Mouse (Mus musculus) forebrain, embryonic 15.5 days (tissue): ENCODE measurements around the gene Olig1. TPM values are rescaled to one million over a fixed set of nuclear protein-coding genes. Genes with fewer than 3 reads are reported as not detected.
"Not testable (repeated sequence)": the region's sequence is repeated elsewhere in the genome, so short reads cannot be mapped to it uniquely, and the experiment has no call there.

Experiments
- ATAC-seq: fragments of 200-750 bp; cut with Nextera tagmentation; replicated peaks from 2 replicates; pipeline ENCODE4 v1.8.0; 2017; ENCODE audit warnings: mild to moderate bottlenecking, moderate TSS enrichment, moderate library complexity
- H3K27ac ChIP-seq: fragments of 300-500 bp; sonication (generic); replicated peaks from 2 replicates; pipeline ENCODE4 v1.5.1; 2015; ENCODE audit warnings: mild to moderate bottlenecking, inconsistent platforms
- H3K27me3 ChIP-seq: fragments of 300-500 bp; sonication (generic); 2 replicates; pipeline ENCODE4 v1.6.1; 2015; ENCODE audit warnings: inconsistent platforms
- H3K36me3 ChIP-seq: fragments of 300-500 bp; sonication (generic); 2 replicates; pipeline ENCODE4 v1.6.1; 2015; ENCODE audit warnings: mild to moderate bottlenecking, inconsistent platforms
- H3K4me1 ChIP-seq: fragments of 300-500 bp; sonication (generic); 2 replicates; pipeline ENCODE4 v1.6.1; 2015; ENCODE audit warnings: inconsistent platforms
- H3K4me2 ChIP-seq: fragments of 300-500 bp; sonication (generic); replicated peaks from 2 replicates; pipeline ENCODE4 v1.6.1; 2015; ENCODE audit warnings: mild to moderate bottlenecking, inconsistent platforms
- H3K4me3 ChIP-seq: fragments of 300-500 bp; sonication (generic); 2 replicates; pipeline ENCODE4 v1.5.1; 2015; ENCODE audit warnings: mild to moderate bottlenecking, inconsistent platforms
- H3K9ac ChIP-seq: fragments of 300-500 bp; sonication (generic); replicated peaks from 2 replicates; pipeline ENCODE4 v1.6.1; 2015; ENCODE audit warnings: mild to moderate bottlenecking, inconsistent platforms
- H3K9me3 ChIP-seq: fragments of 300-500 bp; sonication (generic); 2 replicates; pipeline ENCODE4 v1.6.1; 2016; ENCODE audit warnings: inconsistent platforms
- WGBS: fragments of 180-500 bp; shearing (Covaris S2); methylation state at CpG from one replicate; pipeline ENCODE4 v1.1.7; 2015; ENCODE audit warnings: mixed read lengths; 5-methylcytosine and 5-hydroxymethylcytosine counted together
- polyA plus RNA-seq: library from polyadenylated mRNA; unstranded; fragments of >200 nt; fragmentation: Nextera tagmentation; extraction: Ambion mirVana; gene quantifications from 2 replicates; pipeline ENCODE4 v1.2.1, GENCODE M21; 2015

Olig1 gene
- polyA plus RNA-seq, 1 experiment from 2014 or later = 33.4 TPM

- Histone ChIP-seq H3K36me3 (no peaks in the 10 kb centered on the region), H3K27ac (no peak overlapping the region), H3K4me2 (peak overlapping the region; percentile 46), H3K9me3 (no peaks in the 10 kb centered on the region), H3K9ac (no peak overlapping the region), H3K4me1 (peaks cover 56% of the 10 kb centered on the region), H3K4me3 (peak overlapping the region; percentile 39), H3K27me3 (peaks cover 74% of the 10 kb centered on the region)
- ATAC-seq = no peak
- WGBS = 5% methylated on average over 30 of the region's 30 CpGs
These were observed 41.1 kb upstream of the Olig1 start for GRCm38 (mm10) chr16:91228238-91229071.

DNA sequence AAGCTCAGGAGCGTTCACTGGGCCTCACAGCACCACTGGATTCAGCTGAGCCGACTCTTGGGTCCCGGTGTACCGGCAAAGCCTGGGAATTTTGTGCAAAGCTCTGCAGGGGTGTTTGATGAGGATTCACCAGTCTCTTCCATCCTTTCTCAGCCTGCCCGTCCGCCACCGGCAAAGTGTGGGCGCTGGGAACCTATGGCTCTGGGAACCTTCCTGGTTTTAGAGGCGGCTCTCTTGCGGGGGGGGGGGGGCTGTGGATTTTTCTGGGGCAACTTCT lies 40.6 kb upstream of the Olig1 start:
- no peaks in the 10 kb centered on the region for H3K9me3 ChIP-seq
- WGBS = 10% methylated on average over 10 of the region's 10 CpGs
- H3K4me2 ChIP-seq = peak overlapping the region; percentile 46; the same call in 1 of the 2 replicates
- peaks cover 51% of the 10 kb centered on the region for H3K4me1 ChIP-seq
- H3K27ac ChIP-seq = no peak overlapping the region
- peak overlapping the region; percentile 39 for H3K4me3 ChIP-seq
- peaks cover 75% of the 10 kb centered on the region for H3K27me3 ChIP-seq
- H3K36me3 ChIP-seq = no peaks in the 10 kb centered on the region
- ATAC-seq = no peak
- H3K9ac ChIP-seq = no peak overlapping the region

GRCm38 (mm10) chr16:91229643-91230042 lies 39.9 kb upstream of the Olig1 start:
- Histone ChIP-seq H3K9me3 (no peaks in the 10 kb centered on the region), H3K27me3 (peaks cover 77% of the 10 kb centered on the region), H3K36me3 (no peaks in the 10 kb centered on the region), H3K4me2 (no peak overlapping the region), H3K4me1 (peaks cover 49% of the 10 kb centered on the region), H3K27ac (no peak overlapping the region), H3K9ac (no peak overlapping the region), H3K4me3 (no peak overlapping the region)
- ATAC-seq = no peak
- 29% methylated on average over 8 of the region's 8 CpGs for WGBS

DNA sequence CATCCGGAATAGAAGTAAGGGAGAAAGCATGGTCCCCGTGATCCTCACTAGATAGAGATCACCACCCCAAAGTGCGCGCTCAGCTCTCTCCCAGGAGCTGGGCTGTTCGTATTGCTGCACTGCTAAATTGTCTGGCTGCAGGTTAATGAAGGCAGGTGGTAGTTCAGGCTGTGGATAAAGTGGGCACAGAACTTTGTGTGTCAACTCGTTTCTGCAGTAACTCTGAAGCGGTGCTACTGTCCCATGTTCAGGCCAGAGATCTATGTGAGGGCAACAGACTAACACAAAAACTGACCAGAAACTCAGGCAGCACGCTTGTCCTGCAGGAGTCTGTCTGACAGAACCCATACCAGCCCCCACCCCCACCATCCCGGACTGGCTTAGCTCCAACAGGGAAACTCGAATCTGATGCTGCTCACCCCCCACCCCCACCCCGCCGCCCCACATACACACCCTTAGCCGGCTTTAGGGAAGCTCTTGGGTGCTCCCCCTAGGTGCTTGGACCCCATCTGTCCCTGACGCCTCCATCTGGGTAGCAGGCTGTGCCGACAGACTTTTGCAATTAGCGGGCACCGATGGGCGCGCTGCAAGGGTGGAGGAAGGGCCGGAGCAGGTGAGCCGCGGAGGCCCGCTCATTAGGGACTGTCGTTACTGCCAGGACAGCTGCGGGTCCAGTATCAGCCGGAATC lies 37.6 kb upstream of the Olig1 start:
- Histone ChIP-seq H3K4me3 (peak overlapping the region; percentile 15), H3K4me2 (peak overlapping the region; percentile 22; the same call in 1 of the 2 replicates), H3K9ac (no peak overlapping the region), H3K9me3 (no peaks in the 10 kb centered on the region), H3K4me1 (peaks cover 26% of the 10 kb centered on the region), H3K27ac (no peak overlapping the region), H3K36me3 (no peaks in the 10 kb centered on the region), H3K27me3 (peaks cover 83% of the 10 kb centered on the region)
- peak; percentile 68 for ATAC-seq
- WGBS = 5% methylated on average over 26 of the region's 26 CpGs

DNA sequence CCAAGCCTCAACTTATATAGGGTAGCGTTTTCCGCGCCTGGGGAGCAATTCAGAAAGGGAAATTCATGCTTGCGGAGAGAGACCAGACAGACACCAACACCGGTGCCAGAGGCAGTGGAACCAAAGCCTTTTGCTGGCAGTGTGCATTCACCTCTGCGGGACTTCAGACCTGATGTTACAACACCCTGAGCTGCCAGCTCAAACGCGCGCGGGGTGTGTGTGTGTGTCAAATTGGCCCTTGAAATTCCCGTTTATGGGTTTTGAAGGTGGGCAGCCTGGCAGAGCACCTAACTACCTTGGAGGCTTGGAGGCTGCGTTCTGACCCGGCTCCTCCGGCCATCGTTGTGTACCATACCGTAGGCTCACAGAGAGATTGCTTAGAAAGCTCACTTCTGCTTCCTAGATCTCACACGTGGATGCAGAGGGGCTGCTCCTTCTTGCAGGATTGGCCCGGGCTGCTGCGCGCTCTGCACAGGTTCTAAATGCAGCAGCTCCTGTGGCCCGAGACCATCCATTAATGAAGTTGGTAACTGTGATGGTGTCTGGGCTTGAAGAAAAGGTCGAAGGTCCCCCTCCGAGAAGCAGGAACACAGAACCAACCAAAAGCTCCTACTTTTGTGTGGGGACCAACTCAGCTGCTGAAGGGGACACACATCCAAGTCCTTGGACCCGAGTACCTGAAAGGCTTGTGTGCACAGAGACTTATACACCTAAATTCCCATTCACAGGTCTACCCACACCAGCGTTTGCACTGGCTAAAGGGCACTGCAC lies 36.9 kb upstream of the Olig1 start:
- Histone ChIP-seq H3K27ac (no peak overlapping the region), H3K36me3 (no peaks in the 10 kb centered on the region), H3K4me3 (peak overlapping the region; percentile 15), H3K4me1 (peaks cover 19% of the 10 kb centered on the region), H3K9ac (no peak overlapping the region), H3K27me3 (peaks cover 81% of the 10 kb centered on the region), H3K9me3 (no peaks in the 10 kb centered on the region), H3K4me2 (peak overlapping the region; percentile 22; the same call in 1 of the 2 replicates)
- 7% methylated on average over 25 of the region's 25 CpGs for WGBS
- 0 out of 2 replicates have a peak, but pooled peaks have one; percentile 12 for ATAC-seq

DNA sequence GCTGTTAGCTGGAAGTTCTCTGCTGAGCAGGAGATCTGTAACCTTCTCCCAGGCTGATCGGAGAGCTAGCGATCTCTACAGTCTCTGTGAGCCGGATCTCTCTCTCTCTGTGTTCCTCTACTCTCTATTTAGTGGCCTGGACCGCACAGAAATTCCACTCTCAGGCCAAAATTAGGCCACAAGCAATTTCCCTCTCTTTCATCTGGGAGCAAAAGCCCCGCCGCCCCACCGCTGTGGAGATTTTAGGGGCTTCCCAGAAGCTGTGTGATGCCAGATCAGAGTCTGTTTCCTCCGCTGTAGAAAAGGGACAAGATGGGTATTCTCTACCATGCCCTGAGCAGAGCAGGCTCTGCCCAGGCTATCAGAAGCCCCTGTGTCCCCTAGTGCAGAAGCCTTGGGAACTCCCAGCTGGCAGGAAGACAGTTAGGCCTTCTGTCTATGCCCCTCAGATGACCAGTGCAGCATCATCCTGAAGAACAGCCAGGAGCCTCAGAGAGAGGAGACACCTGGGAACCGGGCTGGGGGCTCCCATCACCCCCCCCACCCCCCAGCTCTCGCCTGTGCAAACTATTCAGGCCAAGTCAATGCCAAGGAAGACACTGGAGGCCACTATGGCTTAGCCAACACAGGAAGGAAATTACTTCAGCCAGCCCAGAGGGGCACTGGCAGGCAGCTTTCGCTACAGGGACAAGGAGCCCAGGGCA lies 36.2 kb upstream of the Olig1 start:
- Histone ChIP-seq H3K27me3 (peaks cover 80% of the 10 kb centered on the region), H3K9me3 (no peaks in the 10 kb centered on the region), H3K36me3 (no peaks in the 10 kb centered on the region), H3K4me1 (peaks cover 17% of the 10 kb centered on the region), H3K4me3 (no peak overlapping the region), H3K27ac (no peak overlapping the region), H3K4me2 (no peak overlapping the region), H3K9ac (no peak overlapping the region)
- no peak for ATAC-seq
- 24% methylated on average over 11 of the region's 11 CpGs for whole genome bisulfite sequencing

DNA sequence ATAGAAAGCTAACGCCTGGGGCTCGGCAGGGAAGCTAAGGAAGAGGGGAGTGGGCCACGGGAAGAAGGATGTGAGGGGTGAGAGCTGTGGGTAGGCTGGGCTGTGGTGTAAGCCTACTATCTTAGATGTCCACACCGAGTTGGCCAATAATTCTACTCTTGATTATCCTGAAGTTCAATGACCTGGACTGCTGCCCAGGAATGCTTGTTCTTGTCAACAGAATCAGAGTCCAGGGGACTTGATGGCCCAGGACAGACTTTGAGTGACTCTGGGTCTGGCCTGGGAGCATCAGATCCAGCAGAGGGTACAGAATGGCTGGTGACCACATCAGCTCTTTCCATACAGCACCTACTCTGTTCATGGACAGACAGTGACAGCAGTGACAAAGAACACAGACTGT lies 30.5 kb upstream of the Olig1 start:
- Histone ChIP-seq H3K4me2 (no peak overlapping the region), H3K27me3 (peaks cover 48% of the 10 kb centered on the region), H3K36me3 (no peaks in the 10 kb centered on the region), H3K4me3 (no peak overlapping the region), H3K27ac (no peak overlapping the region), H3K4me1 (no peaks in the 10 kb centered on the region), H3K9ac (no peak overlapping the region), H3K9me3 (no peaks in the 10 kb centered on the region)
- no peak for ATAC-seq
- WGBS = 72% methylated on average over 4 of the region's 4 CpGs

DNA sequence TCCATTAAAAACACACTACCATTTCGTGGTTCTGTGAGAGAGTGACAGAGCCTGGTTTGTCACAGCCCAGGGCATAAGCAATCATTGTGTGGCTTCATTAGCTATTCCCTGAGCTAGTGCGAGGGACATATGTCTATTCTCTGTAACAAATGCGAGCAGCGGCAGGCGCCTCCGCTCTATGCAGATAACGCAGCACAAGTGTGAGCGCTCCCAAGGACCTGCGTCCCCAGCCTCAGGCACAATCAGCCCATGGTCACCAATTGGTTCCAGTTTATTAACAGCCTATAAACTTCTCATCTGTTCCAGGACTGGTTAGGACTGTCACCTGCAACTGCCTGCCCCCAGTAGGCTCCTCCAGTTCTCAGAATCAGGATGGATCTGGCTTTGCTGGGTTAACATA lies 23.3 kb upstream of the Olig1 start:
- no peaks in the 10 kb centered on the region for H3K4me1 ChIP-seq
- 26% methylated on average over 9 of the region's 9 CpGs for WGBS
- ATAC-seq = peak; percentile 64
- no peaks in the 10 kb centered on the region for H3K9me3 ChIP-seq
- H3K9ac ChIP-seq = no peak overlapping the region
- H3K4me2 ChIP-seq = no peak overlapping the region
- no peaks in the 10 kb centered on the region for H3K36me3 ChIP-seq
- H3K27me3 ChIP-seq = peaks cover 16% of the 10 kb centered on the region; the same call in 1 of the 2 replicates
- no peak overlapping the region for H3K27ac ChIP-seq
- H3K4me3 ChIP-seq = no peak overlapping the region

GRCm38 (mm10) chr16:91255419-91256164 lies 14.0 kb upstream of the Olig1 start:
- H3K27me3 ChIP-seq = peaks cover 35% of the 10 kb centered on the region
- WGBS = 15% methylated on average over 23 of the region's 28 CpGs
- ATAC-seq, H3K27ac ChIP-seq, H3K4me3 ChIP-seq, H3K4me2 ChIP-seq, H3K9me3 ChIP-seq, H3K9ac ChIP-seq, H3K36me3 ChIP-seq, H3K4me1 ChIP-seq: not testable (repeated sequence)

GRCm38 (mm10) chr16:91258956-91259355 lies 10.6 kb upstream of the Olig1 start:
- H3K9me3 ChIP-seq = no peaks in the 10 kb centered on the region
- H3K36me3 ChIP-seq = no peaks in the 10 kb centered on the region
- no peak for ATAC-seq
- no peak overlapping the region for H3K27ac ChIP-seq
- no peak overlapping the region for H3K9ac ChIP-seq
- peaks cover 48% of the 10 kb centered on the region for H3K27me3 ChIP-seq
- no peak overlapping the region for H3K4me3 ChIP-seq
- 84% methylated on average over 3 of the region's 3 CpGs for WGBS
- no peak overlapping the region for H3K4me2 ChIP-seq
- peaks cover 17% of the 10 kb centered on the region for H3K4me1 ChIP-seq

DNA sequence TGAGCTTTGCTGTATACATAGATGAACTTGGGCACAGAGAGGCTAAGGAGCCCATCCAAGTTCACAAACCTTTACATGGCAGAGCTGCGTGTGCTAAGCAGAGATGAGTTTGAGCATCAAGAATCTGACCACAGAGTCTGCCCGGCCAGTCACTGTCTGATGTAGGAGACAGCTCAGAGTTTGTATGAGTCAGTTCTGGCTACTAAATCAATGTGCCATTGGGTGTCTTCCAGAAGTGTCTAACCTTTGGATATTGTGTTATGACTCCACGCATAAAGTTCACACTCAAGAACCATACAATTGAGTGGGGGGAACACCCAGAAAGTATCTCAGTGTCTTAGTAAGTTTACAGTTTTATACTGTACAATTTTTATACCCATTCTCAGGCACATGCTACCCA lies 8.7 kb upstream of the Olig1 start:
- Histone ChIP-seq H3K36me3 (no peaks in the 10 kb centered on the region), H3K4me1 (peaks cover 14% of the 10 kb centered on the region), H3K27ac (no peak overlapping the region), H3K27me3 (peaks cover 55% of the 10 kb centered on the region), H3K9me3 (no peaks in the 10 kb centered on the region), H3K4me2 (no peak overlapping the region), H3K9ac (no peak overlapping the region), H3K4me3 (no peak overlapping the region)
- ATAC-seq = no peak
- 95% methylated on average over 3 of the region's 3 CpGs for WGBS
